ENCODE assay signal across 8 mouse cellular contexts in the genomic region with DNA sequence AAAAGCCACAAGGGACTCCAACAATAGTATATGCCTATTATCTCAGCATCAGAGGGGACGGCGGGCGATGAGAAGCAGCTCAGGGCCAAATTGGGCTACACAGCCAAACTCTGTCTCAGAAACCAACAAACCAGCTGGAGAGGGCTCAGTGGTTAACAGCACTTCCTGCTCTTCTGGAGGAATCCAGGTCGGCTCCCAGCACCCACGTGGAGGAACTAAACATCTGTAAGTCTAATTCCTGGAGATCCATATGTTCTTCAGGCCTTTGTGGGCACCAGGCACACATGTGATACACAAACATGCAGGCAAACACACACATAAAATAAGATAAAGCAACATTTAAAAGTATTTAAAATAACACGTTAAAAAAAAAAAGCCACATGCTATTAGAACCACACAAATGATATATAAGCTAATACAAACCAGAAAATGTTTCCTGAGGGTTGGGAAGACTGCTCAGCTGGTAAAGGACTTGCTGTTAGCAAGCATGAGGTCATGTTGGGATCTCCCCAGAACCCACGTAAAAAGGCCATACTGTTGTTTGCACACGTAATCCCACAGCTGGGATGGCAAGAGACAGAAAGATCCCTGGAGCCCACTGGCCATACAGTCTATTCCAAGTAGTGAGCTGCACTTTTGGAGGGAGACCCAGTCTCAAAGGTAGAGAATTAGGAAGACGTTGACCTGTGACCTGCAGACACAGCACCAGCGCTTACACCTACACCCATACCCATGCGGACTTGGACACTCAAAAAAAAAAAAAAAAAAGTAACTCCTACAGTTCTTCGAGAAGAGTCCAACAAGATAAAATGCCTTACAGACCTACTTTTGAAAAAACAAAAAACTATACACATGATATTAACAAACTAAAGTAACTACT. TPM values are rescaled to one million over a fixed set of nuclear protein-coding genes. Genes with fewer than 3 reads are reported as not detected.
A peak's percentile ranks its signal among the peaks of the same experiment; 100 is the strongest.
DNase-seq lines count a peak whose midpoint lies in the region; ATAC-seq and TF ChIP-seq lines count a peak whose summit lies in the region.

No protein-coding gene starts in this region.

- peak overlapping the region; percentile 90 for H3K4me2 ChIP-seq in kidney, postnatal 0 days (ENCODE audit: low read length)
- peak overlapping the region; percentile 93 for H3K4me2 ChIP-seq in hindbrain, embryonic 14.5 days (replicated peaks)
- peak overlapping the region; percentile 89 for H3K4me2 ChIP-seq in midbrain, embryonic 15.5 days

- DNase-seq in kidney, postnatal 0 days (ENCODE audit: low spot score), result no peak
- DNase-seq in kidney, adult 18-20 months, result no peak
- peak; percentile 36 for DNase-seq in NIH3T3 (ENCODE audit: low read depth)
- DNase-seq in hindbrain, embryonic 14.5 days (ENCODE audit: low spot score), result no peak
- no peak for DNase-seq in right cerebral cortex, postnatal 36 days (ENCODE audit: low spot score in 2 of 2)
- DNase-seq in cerebellum, adult 8-10 months, result no peak

- peaks cover 34% of the 10 kb centered on the region for H3K36me3 ChIP-seq in kidney, postnatal 0 days (ENCODE audit: insufficient read depth, low read length)
- H3K36me3 ChIP-seq in hindbrain, embryonic 14.5 days (replicated peaks; ENCODE audit: control insufficient read depth, insufficient read depth), result peaks cover 45% of the 10 kb centered on the region
- H3K36me3 ChIP-seq in midbrain, embryonic 15.5 days (replicated peaks), result peaks cover 9% of the 10 kb centered on the region

- WGBS in kidney, postnatal 0 days, result 44% methylated on average over 12 of the region's 12 CpGs
- WGBS in hindbrain, embryonic 14.5 days, result 66% methylated on average over 12 of the region's 12 CpGs
- WGBS in midbrain, embryonic 15.5 days, result 57% methylated on average over 12 of the region's 12 CpGs

- no peak for TF ChIP-seq CTCF in kidney, postnatal 0 days (IDR thresholded peaks at IDR 0.05; ENCODE audit: low read depth)

- H3K4me3 ChIP-seq in kidney, postnatal 0 days (replicated peaks; ENCODE audit: low read depth, low read length), result peak overlapping the region; percentile 73
- H3K4me3 ChIP-seq in hindbrain, embryonic 14.5 days (replicated peaks; ENCODE audit: low read length), result peak overlapping the region; percentile 93
- H3K4me3 ChIP-seq in midbrain, embryonic 15.5 days, result peak overlapping the region; percentile 85

- H3K9me3 ChIP-seq in kidney, postnatal 0 days (replicated peaks; ENCODE audit: low read length), result no peaks in the 10 kb centered on the region
- H3K9me3 ChIP-seq in hindbrain, embryonic 14.5 days (ENCODE audit: control insufficient read depth, low read length), result no peaks in the 10 kb centered on the region
- H3K9me3 ChIP-seq in midbrain, embryonic 15.5 days, result no peaks in the 10 kb centered on the region

- H3K4me1 ChIP-seq in kidney, postnatal 0 days (replicated peaks; ENCODE audit: insufficient read depth, low read length), result 0 out of 2 replicates have a peak, but pooled peaks cover 9% of the 10 kb centered on the region
- H3K4me1 ChIP-seq in hindbrain, embryonic 14.5 days (replicated peaks; ENCODE audit: control insufficient read depth, insufficient read depth, low read length), result peaks cover 15% of the 10 kb centered on the region
- H3K4me1 ChIP-seq in midbrain, embryonic 15.5 days, result peaks cover 28% of the 10 kb centered on the region

- H3K27me3 ChIP-seq in kidney, postnatal 0 days (ENCODE audit: insufficient read depth, low read length), result no peaks in the 10 kb centered on the region
- H3K27me3 ChIP-seq in hindbrain, embryonic 14.5 days (ENCODE audit: control insufficient read depth, insufficient read depth, low read length), result no peaks in the 10 kb centered on the region
- no peaks in the 10 kb centered on the region for H3K27me3 ChIP-seq in midbrain, embryonic 15.5 days (replicated peaks)

- peak overlapping the region; percentile 78 for H3K9ac ChIP-seq in kidney, postnatal 0 days (ENCODE audit: low read depth, low read length)
- peak overlapping the region; percentile 93 for H3K9ac ChIP-seq in hindbrain, embryonic 14.5 days
- peak overlapping the region; percentile 73 for H3K9ac ChIP-seq in midbrain, embryonic 15.5 days

- no peak for ATAC-seq in kidney, postnatal 0 days (replicated peaks; ENCODE audit: low FRiP score, low read depth)
- ATAC-seq in hindbrain, embryonic 14.5 days (ENCODE audit: low FRiP score), result no peak
- no peak for ATAC-seq in midbrain, embryonic 15.5 days (replicated peaks)
- no peak for ATAC-seq in erythroid progenitor cell, adult 5-6 weeks (replicated peaks; ENCODE audit: low FRiP score, poor library complexity, severe bottlenecking)

- H3K27ac ChIP-seq in kidney, postnatal 0 days, result no peak overlapping the region
- no peak overlapping the region for H3K27ac ChIP-seq in hindbrain, embryonic 14.5 days
- H3K27ac ChIP-seq in midbrain, embryonic 15.5 days, result no peak overlapping the region

RNA-seq across cellular contexts. Expression of gene Srp68, which starts 1.2 kb away (rescaled TPM):
- 62.1 and 69.1 TPM in 2 replicates for polyA plus RNA-seq in kidney, postnatal 0 days (2015; fragmentation: Nextera tagmentation; extraction: Ambion mirVana)
- polyA plus RNA-seq in hindbrain, embryonic 14.5 days (2014; fragmentation: Nextera tagmentation; extraction: Ambion mirVana), result 52.0 and 54.0 TPM in 2 replicates
- polyA plus RNA-seq in midbrain, embryonic 15.5 days (2015; fragmentation: Nextera tagmentation; extraction: Ambion mirVana), result 62.4 and 63.5 TPM in 2 replicates
- 13.7 and 18.9 TPM in 2 replicates for total RNA-seq in erythroid progenitor cell, adult 5-6 weeks (2015; ENCODE audit: low replicate concordance)
- total RNA-seq in erythroid progenitor cell, adult 5-6 weeks (2017; ENCODE audit: low replicate concordance), result 18.2 and 21.3 TPM in 2 replicates

RNA-seq across cellular contexts. Expression of gene Galr2, which starts 7.9 kb away (rescaled TPM):
- 0.13 and 0.18 TPM in 2 replicates for polyA plus RNA-seq in kidney, postnatal 0 days (2015; fragmentation: Nextera tagmentation; extraction: Ambion mirVana)
- 0.55 and 0.57 TPM in 2 replicates for polyA plus RNA-seq in hindbrain, embryonic 14.5 days (2014; fragmentation: Nextera tagmentation; extraction: Ambion mirVana)
- 0.45 and 0.57 TPM in 2 replicates for polyA plus RNA-seq in midbrain, embryonic 15.5 days (2015; fragmentation: Nextera tagmentation; extraction: Ambion mirVana)
- total RNA-seq in erythroid progenitor cell, adult 5-6 weeks (2015; ENCODE audit: low replicate concordance), result not detected in 2 replicates
- not detected in 2 replicates for total RNA-seq in erythroid progenitor cell, adult 5-6 weeks (2017; ENCODE audit: low replicate concordance)

RNA-seq across cellular contexts. Expression of gene Exoc7, which starts 34.2 kb away (rescaled TPM):
- 56.5 and 59.1 TPM in 2 replicates for polyA plus RNA-seq in kidney, postnatal 0 days (2015; fragmentation: Nextera tagmentation; extraction: Ambion mirVana)
- polyA plus RNA-seq in hindbrain, embryonic 14.5 days (2014; fragmentation: Nextera tagmentation; extraction: Ambion mirVana), result 115 and 118 TPM in 2 replicates
- 109 and 110 TPM in 2 replicates for polyA plus RNA-seq in midbrain, embryonic 15.5 days (2015; fragmentation: Nextera tagmentation; extraction: Ambion mirVana)
- total RNA-seq in erythroid progenitor cell, adult 5-6 weeks (2015; ENCODE audit: low replicate concordance), result 7.6 and 8.4 TPM in 2 replicates
- total RNA-seq in erythroid progenitor cell, adult 5-6 weeks (2017; ENCODE audit: low replicate concordance), result 7.4 and 57.7 TPM in 2 replicates

RNA-seq across cellular contexts. Expression of gene Evpl, which starts 35.0 kb away (rescaled TPM):
- polyA plus RNA-seq in kidney, postnatal 0 days (2015; fragmentation: Nextera tagmentation; extraction: Ambion mirVana), result 3.9 and 4.1 TPM in 2 replicates
- polyA plus RNA-seq in hindbrain, embryonic 14.5 days (2014; fragmentation: Nextera tagmentation; extraction: Ambion mirVana), result 0.62 and 0.64 TPM in 2 replicates
- polyA plus RNA-seq in midbrain, embryonic 15.5 days (2015; fragmentation: Nextera tagmentation; extraction: Ambion mirVana), result 0.84 and 0.96 TPM in 2 replicates
- total RNA-seq in erythroid progenitor cell, adult 5-6 weeks (2015; ENCODE audit: low replicate concordance), result not detected in 2 replicates
- total RNA-seq in erythroid progenitor cell, adult 5-6 weeks (2017; ENCODE audit: low replicate concordance), result not detected in 2 replicates
